Mouse (Mus musculus): ENCODE measurements around the gene Kif14.

The Kif14 gene

DNA sequence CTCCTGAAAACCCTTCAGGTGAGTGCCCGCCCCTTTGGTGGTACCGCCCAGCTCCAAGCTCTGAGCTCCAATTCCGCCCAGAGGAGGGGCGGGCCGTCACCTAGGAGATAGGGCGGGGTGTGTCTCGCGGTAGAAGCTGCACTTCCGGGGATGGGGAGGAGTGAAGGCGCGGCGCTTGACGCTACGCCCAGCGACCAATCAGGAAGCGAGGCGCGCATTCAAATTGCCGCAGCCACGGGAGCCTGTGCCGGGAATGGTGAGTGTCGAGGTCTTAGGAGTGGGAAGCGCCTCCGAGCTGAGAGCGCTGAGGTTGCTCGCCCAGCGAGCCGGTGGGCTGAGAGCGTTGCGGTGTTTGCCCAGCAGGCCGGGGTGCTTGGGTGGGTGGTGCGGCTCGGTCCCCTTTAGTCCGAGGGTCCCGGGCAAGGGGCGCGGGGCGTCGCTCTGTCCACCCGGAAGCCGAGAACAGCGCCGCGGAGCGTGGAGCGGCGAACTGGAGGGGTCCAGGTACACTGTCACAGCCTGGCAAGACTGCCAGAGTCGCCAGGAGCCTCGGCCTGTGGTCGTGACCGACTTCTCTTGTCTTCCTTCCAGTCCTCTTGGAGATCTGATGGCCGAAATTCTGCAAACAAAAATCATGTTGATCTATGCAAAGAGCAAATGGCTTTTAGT, at the start of gene Kif14:
Gene Kif14 (plus strand): TSS at position 201 of the 669 bp plus-strand sequence.
- peak; percentile 89 to 90 for DNase-seq (ENCODE audit: low spot score in 2 of 2)

DNA sequence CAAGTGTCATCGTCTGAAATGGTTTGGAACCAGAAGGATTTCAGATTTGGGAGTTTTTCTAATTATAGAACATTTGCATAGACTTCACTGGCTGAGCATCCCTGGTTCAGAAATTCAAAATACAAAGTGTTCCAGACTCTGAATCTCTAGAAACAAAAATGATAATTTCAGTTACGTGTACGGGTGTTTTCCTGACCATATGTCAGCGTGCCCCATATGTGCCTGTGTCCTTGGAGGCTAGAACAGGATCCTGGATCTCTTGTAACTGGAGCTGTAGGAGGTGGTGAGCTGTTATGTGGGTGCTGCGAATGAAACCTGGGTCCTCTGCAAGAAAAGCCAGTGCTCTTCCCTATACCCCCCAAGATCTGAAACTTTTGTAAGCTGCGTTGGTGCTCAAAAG, 47.8 kb upstream of the Kif14 start:
- DNase-seq (ENCODE audit: low spot score in 2 of 2): peak; percentile 19 to 71

DNA sequence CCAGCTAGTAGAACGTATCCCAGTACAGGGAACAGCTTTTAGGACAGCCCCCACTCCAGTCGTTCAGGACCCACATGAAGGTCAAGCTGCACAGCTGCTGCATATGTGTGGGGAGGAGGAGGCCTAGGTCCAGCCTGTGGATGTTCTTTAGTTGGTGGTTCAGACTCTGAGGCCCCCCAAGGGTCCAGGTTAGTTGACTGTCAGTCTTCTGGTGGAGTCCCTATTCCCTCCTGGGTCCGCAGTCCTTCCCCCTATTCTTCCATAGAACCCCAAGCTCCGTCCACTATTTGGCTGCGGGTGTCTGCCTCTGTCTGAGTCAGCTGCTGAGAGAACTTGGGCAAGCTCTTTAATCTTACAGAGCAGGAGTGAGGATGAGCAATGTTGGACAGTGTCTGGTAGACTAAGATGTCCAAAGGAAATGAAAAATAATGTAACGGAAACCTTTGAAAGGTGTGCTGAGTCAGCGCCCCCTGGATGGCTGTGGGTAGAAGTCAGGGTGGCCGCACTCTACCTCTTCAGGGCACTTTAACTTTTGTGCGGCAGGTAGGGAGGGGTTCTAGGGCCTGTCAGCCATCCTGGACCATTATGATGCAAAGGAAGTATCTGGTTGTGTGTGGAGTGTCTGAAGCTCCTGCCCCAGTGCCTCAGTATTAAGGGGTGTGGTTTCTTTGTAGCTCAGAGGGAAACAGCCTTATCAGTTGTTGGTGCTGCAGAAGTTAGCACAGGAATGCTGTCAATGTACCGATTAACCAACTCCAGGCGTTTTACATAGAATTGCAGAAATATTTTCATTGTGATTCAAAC, 38.8 kb upstream of the Kif14 start:
- no peak for DNase-seq (ENCODE audit: low spot score in 2 of 2)

DNA sequence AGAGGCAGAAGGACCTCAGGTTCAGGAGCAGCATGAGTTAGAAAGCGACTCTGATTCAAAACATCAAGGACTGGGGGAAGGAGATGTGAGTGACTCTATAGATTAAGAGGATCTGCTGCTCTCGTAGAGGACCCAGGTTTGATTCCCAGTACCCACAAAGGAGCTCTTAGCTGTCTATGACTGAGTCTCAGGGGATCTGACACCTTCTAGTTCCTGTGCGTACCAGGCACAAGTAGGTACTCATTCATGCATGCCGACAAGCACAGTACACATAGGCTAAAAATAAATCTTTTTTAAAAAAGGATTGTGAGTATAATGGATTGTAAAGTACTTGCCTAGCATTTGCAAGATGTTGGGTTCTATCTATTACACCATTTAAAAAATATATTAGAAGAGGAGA, 37.2 kb upstream of the Kif14 start:
- no peak for DNase-seq (ENCODE audit: low spot score in 2 of 2)

DNA sequence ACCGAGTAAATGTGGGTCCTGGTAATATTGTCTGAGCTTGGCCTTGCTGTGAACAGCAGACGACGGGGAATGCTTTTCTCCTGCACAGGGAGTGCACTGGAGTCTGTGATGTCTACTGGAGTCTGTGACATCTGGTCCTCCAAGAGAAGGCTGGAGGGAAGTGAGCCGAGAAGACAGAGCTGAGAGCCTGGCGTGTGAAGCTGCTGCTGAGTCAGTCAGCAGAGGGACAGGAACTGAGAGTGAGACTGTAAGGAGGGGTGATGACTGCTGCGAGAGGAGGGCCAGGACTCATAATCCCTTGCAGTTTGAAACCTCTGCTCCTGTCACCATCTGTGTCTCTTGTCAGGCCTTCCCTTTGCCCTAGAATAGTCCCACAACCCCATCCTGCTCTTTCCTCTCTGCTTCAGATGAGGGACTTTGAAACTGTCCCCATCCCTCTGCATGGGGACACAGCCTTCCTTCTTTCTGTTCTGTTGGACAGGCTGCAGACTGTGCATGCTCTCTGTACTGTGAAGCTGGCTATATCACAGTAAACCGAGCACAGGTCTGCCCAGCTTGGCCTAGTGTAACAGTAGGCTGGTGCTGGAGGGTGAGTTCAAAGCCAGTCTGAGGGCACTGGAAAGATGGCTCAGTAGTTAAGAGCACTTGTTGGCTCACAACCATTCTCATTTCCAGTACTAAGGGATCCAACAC, 35.9 kb upstream of the Kif14 start:
- no peak for DNase-seq (ENCODE audit: low spot score in 2 of 2)

DNA sequence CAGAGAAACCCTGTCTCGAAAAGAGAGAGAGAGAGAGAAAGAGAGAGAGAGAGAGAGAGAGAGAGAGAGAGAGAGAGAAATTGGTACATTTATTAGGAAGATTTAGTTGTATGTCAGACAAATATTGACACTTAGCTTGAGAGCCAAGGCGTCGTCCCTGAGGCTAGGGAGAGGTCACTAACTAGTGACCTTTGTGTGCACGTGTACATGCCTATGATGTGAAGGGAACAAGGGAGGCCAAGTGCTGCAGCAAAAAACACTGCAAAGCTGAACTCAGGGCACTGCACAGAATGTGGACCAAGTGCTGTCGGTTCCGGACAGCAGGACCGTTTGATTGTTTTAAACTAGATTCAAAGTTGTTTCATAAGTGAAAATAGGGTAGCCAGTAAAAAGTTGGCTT, 25.4 kb upstream of the Kif14 start:
- no peak for DNase-seq (ENCODE audit: low spot score in 2 of 2)

DNA sequence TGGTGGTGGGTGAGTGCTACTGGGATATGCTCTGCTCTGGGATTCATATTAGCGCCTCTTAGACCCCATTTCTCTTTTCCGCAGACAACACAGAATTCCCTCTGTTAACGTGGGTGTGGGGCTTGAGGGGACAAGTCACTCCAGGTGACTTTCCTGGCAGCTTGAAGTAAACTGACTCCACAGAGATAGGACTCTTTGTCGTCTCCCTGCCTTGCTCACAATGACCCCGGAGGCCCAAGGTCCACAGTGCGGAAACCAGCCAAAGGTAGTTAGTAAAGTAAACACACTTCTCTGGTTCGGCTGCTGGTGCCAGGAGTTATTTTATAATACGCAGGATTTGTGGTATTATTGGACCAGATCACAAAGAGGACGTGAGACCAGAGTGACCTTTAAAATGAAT, 23.3 kb upstream of the Kif14 start:
- no peak for DNase-seq (ENCODE audit: low spot score in 2 of 2)

DNA sequence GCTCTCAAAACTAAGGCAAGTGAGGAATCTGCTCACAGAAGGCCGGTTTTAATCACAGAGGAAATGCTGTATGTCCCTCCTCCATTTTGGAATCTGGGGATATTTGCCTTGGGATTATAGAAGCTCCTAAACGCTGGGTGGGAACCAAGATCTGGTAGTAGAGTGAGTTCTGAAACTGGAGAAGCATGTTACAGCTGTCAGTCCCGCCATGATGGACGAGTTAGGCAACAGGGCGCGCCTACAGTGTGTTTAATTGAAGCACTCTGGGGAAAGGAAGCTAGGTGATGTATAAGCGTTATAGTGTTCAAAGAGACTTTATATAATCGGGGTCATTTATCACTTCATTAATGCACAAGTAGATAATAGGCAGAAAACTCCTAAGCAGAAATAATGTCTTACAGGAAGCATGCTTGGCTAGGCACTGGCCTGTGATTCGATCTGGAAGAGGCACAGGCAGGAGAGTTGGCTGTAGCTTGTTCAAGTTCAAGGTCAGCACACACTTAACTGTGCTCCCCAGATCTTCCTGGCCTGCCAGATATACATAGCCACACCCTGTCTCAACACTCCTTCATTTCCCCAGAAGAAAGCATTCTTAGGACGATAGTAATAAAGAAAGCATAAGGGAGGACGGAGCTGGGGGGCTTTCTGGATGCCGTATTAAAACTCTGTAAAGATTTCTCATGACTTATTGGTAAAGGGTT, 21.4 kb upstream of the Kif14 start:
- no peak for DNase-seq (ENCODE audit: low spot score in 2 of 2)

DNA sequence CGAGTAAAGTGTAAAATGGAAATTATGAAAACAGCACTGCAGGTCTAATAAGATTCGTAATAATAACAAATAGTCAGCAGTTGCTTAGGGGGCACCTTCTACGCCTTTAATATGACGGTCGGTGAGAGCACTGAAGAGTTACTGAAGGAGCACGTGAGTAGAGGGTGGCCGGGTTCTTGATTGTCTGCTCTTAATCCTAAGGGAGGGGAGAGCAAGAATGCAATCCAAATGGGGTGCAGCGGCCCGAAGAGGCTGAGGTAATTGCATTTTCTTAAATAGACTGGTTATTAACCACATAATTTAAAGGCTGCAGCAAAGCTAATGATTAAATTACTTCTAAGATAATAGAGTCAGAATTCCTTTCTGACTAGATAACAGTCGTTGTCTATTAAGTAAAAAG, 19.2 kb upstream of the Kif14 start:
- DNase-seq (ENCODE audit: low spot score in 2 of 2): no peak

DNA sequence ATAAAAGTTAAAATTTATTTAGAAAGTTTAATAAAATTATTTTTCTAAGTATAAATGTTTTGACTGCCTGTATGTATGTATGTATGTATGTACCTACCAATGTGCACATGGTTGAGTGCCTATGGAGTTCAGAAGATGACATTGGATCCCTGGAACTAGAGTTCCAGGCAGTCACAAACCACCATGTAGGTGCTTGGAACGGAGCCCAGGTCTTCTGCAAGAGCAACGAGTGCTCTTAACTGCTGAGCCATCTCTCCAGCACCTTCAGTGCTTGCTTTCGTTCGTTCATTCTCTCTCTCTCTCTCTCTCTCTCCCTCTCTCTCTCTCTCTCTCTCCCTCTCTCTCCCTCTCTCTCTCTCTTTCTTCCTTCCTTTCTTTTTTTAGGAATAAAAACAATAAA, 18.8 kb upstream of the Kif14 start:
- no peak for DNase-seq (ENCODE audit: low spot score in 2 of 2)

DNA sequence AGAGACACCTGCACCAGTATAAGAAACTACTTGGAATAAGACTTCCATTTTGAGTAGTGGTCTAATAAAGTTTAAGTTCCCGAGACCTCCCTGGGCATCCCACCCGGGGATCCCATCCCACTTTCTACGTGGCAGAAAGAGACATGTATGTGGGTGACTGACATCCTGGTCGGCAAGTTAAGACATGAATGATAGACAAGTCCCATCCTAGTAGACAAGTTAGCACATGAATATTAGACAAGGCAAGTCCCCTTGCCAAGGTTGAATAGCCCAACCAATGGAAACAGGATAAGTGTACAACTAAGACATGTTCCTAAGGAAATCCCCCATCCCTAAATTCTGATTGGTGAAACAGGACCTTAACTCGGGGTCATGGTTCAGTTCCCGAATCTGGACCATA, 16.6 kb upstream of the Kif14 start:
- DNase-seq (ENCODE audit: low spot score in 2 of 2): no peak

DNA sequence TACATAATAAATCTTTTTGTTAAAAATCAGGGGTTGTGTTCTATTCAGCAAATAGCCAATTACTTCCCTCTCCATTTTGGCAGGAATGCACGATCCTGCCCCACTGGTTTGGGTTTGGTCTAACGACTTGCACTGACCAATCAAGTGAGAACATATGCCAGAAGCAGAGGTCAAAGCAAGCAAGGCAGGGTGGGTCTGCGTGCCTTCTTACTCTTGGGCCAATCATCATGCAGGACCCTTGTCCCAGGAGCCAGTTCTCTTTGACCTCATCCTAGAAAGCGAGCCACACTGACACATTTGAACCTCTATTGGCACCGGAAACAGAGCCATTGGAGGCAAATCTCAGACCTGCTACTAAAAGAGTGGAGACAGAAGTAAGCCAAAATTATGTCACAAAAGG, 15.9 kb upstream of the Kif14 start:
- no peak for DNase-seq (ENCODE audit: low spot score in 2 of 2)

DNA sequence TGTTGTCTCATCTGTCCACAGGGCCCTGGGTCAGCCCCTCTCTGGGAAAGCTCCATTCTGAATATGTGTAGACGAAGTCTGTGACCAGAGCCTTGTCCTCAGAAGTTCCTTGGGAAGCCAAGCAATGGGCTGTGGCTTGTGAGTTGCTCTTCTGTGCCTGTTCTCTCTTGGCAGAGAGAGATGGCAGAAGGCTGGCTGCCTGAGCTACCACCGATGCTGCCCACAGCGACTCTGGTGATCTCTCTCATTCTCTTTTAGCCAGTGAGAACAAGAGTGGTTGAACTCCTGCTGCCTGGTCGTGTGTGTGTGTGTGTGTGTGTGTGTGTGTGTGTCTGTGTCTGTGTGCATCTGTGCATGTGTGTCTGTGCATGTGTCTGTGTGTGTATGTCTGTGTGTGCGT, 13.7 kb upstream of the Kif14 start:
- DNase-seq (ENCODE audit: low spot score in 2 of 2): no peak

DNA sequence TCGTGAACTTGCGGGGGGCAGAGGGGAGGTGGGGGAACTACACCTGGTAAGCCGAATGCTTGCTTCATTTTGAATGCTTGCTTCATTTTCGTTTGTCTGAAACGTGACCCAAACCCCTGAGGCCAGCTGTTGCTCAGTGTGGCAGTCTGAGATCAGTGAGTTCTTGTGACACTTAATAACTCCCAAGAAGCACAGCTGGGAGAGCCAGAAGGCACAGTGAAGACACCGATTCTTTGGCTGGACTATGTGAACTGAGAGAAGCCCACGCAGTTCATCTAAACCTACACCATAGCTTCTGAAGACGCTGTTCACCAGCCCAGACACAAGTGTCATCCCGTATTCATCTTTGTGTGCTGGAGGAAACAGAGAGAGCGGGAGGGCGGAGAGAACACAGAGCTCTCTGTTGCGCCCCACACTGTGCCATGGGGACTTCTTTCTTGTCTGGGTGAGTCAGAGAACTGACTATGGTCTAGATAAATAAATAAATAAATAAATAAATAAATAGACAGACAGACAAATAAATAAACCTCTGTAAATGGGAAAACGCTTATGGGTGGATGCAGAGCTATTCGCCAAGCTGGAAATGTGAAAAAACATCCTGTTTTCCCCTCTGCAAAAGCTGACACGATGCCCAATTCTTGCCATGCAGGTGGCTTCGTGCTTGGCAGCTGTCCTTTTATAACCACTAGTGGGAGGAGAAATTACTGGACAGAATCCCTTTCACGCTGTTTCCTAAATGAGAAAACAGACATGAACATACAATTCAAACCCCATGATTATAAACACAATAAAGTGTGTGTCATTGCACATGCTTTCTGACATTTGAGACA, 10.2 kb upstream of the Kif14 start:
- no peak for DNase-seq (ENCODE audit: low spot score in 2 of 2)

DNA sequence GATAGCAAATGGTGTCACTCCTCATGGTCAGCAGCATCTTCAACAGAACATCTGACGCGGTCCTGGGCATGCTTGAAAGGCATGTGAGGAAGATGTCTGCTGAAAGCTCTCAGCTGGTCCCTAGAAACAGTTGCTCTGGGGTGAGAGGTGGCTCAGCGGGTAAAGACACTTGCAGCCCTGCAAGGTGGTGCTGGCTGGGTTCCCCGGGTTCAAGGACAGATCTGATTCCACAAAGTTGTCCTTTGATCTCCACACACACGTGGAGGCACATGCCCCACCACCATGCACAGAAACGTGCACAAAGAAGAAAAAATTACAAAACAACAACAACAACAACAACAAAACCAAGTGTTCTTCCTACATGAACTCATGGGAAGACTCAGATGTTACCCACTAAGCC, 9.4 kb upstream of the Kif14 start:
- no peak for DNase-seq (ENCODE audit: low spot score in 2 of 2)

DNA sequence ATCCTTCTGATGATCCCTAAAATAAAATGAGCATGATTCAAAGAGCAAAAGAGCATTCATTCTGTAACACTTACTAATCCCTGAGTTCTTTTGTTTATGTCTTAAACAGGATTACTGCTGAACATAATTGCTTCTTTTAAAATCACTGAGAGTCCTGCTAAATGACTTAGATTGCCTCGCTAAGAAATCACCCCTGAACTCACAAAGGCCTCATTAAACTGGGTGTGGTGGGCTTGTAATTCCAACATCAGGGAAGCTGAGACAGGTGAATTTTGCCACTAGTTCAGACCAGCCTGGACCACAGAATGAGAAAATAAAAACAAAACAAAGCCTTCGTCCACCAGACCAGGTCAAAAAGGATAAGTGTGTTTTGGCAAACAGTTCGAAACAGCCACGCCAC, 8.7 kb upstream of the Kif14 start:
- DNase-seq (ENCODE audit: low spot score in 2 of 2): no peak

DNA sequence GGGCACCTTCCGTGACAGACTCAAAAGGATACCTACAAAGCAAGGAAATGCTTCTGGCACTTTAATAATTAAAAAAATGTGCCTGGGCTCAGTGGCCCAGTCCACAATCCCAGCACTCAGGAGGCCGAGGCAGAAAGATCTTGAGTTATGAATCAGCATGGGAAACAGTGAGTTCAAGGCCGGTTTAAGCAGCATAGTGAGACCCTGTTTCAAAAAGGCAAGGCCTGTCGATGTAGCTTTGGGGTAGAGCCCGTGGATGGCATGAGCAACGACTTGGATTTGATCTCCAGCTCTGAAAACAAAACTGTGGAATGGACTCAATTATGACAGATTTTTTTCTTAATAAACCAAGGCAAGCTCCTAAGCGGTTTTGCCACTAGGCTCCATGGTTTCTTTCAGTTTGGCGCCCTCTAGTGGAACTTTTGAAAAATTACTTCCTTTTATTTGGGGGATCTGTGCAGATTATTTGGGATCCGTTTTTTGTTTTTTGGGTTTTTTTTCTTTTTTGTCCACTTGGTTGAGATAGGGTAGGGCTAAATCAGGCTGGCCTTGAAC, 7.4 kb upstream of the Kif14 start:
- no peak for DNase-seq (ENCODE audit: low spot score in 2 of 2)

DNA sequence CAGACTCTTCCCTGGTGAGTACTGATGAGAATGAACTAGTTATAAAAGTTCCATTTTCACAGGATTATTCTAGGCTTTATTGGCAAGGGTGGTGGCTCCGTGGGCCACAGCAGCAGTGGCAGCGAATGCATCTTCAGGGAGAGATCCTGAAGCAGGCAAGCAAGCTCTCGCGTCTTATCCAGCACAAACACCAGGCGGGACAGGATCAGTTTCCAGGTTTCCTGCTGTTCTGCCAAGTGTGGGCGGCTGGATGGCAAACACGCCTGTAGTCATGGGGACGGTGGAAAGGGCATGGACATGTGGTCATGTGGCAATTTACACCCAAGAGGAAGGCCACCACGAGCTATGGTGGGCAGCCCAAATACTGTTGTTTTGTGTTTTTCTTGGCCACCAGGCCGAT, 3.7 kb upstream of the Kif14 start:
- peak; percentile 21 to 23 for DNase-seq (ENCODE audit: low spot score in 2 of 2)

DNA sequence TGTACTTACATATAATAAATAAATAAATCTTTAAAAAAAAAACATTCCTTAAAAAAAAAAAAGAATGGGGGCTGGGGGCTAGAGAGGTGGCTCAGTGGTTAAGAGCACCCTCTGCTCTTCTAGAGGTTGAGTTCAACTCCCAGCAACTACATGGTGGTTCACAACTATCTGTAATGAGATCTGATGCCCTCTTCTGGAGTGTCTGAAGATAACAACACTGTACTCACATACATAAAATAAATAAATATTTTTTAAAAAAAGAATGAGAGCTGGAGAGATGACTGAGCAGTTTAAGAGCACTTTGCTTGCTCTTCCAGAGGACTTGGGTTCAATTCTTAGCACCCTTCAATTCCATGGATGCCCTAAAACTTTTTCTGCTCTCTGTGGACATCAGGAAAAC, 975 bp upstream of the Kif14 start:
- no peak for DNase-seq (ENCODE audit: low spot score in 2 of 2)

DNA sequence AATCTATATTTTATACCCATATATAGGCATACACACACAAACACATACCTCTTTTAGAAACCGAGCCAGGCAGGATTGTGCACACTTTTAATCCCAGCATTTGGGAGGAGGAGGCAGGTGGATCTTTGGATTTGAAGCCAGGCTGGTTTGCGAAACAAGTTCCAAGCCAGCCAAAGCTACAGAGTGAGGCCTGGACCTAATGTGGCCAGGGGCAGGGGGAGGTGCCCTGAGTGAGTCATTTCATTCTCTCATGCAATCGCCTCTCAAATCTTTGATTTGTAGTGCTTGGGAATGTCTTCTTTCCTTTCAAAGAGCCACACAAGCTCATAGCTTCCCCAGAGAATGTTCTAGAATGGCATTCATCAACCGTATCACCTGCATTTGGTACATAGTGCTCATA, 3.3 kb downstream of the Kif14 start:
- DNase-seq (ENCODE audit: low spot score in 2 of 2): no peak

DNA sequence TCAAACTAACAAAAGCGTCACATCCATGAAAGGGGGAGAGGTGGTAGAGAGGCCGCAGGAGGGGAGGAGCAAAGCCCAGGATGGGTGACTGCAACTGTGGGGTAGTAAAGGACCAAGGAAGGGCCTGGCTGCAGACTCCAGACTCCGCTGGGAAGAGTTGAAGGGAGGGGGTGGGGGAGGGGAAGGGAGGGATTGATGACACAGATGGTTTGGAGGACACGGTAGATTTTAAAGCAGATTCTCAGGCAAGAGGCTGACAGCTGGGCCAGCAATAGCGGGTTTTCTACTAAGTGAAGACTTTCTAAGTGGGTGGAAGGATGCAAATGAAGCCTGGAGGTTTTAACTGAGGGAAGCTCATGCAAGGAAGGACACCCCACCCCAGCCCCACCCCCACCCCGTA, 4.3 kb downstream of the Kif14 start:
- DNase-seq (ENCODE audit: low spot score in 2 of 2): no peak
